Mouse (Mus musculus) adrenal gland (tissue): Measurements from ENCODE around the gene Asb7.

ENCODE experiments used
- intact Hi-C: fragments of 180-260 bp; cut with DNase I; formaldehyde crosslinking; loops from one replicate; pipeline ENCODE4 v1.15.1; 2025

Asb7 gene

GRCm38 (mm10) chr7:66660291-66660690, 29.1 kb downstream of the Asb7 start:
- intact Hi-C loops: loop anchor here (2.0 to 10.0 kb wide), 3 partner anchors 225 to 555 kb away; partner anchors contain the start of gene Chsy1

- intact Hi-C loops: loop anchor here (10.0 kb wide), 1 partner anchor 131 kb away; no protein-coding TSS in a partner anchor
Measured at GRCm38 (mm10) chr7:66655471-66655870, 33.9 kb downstream of the Asb7 start.

GRCm38 (mm10) chr7:66653596-66653995, 35.8 kb downstream of the Asb7 start:
- intact Hi-C loops: loop anchor here (10.0 kb wide), 1 partner anchor 129 kb away; no protein-coding TSS in a partner anchor

- intact Hi-C loops: loop anchor here (10.0 kb wide), 1 partner anchor 127 kb away; no protein-coding TSS in a partner anchor
Measured at GRCm38 (mm10) chr7:66652216-66652615, 37.2 kb downstream of the Asb7 start.

GRCm38 (mm10) chr7:66650883-66651282, 38.5 kb downstream of the Asb7 start:
- intact Hi-C loops: loop anchor here (10.0 kb wide), 1 partner anchor 126 kb away; no protein-coding TSS in a partner anchor

- intact Hi-C loops: no loop called here
Measured at GRCm38 (mm10) chr7:66649181-66649580, 40.2 kb downstream of the Asb7 start.

- intact Hi-C loops: no loop called here
Measured at GRCm38 (mm10) chr7:66645736-66646135, 43.7 kb downstream of the Asb7 start.

- intact Hi-C loops: no loop called here
Measured at GRCm38 (mm10) chr7:66633351-66633750, 56.0 kb downstream of the Asb7 start.

- intact Hi-C loops: no loop called here
Measured at GRCm38 (mm10) chr7:66630154-66630800, 59.1 kb downstream of the Asb7 start.

GRCm38 (mm10) chr7:66629419-66629818, 60.0 kb downstream of the Asb7 start:
- intact Hi-C loops: no loop called here

- intact Hi-C loops: no loop called here
Measured at GRCm38 (mm10) chr7:66623436-66623835, 66.0 kb downstream of the Asb7 start.

GRCm38 (mm10) chr7:66601846-66602245, 87.5 kb downstream of the Asb7 start:
- intact Hi-C loops: no loop called here

- intact Hi-C loops: no loop called here
Measured at GRCm38 (mm10) chr7:66600622-66601610, 88.5 kb downstream of the Asb7 start.

- intact Hi-C loops: no loop called here
Measured at GRCm38 (mm10) chr7:66600126-66600525, 89.3 kb downstream of the Asb7 start.

- intact Hi-C loops: no loop called here
Measured at GRCm38 (mm10) chr7:66597900-66598299, 91.5 kb downstream of the Asb7 start.
